Mouse (Mus musculus) retina, adult 2 months (tissue): ENCODE results near the gene Dydc2.

ENCODE experiments used
- DNase-seq: peaks from one replicate; pipeline ENCODE4 v3.0.0-alpha.2; 2012; ENCODE audit warnings: low read depth, low spot score

Gene Dydc2

GRCm38 (mm10) chr14:41000801-41001200 is 68.2 kb downstream of the Dydc2 start:
- DNase-seq = no peak

DNA sequence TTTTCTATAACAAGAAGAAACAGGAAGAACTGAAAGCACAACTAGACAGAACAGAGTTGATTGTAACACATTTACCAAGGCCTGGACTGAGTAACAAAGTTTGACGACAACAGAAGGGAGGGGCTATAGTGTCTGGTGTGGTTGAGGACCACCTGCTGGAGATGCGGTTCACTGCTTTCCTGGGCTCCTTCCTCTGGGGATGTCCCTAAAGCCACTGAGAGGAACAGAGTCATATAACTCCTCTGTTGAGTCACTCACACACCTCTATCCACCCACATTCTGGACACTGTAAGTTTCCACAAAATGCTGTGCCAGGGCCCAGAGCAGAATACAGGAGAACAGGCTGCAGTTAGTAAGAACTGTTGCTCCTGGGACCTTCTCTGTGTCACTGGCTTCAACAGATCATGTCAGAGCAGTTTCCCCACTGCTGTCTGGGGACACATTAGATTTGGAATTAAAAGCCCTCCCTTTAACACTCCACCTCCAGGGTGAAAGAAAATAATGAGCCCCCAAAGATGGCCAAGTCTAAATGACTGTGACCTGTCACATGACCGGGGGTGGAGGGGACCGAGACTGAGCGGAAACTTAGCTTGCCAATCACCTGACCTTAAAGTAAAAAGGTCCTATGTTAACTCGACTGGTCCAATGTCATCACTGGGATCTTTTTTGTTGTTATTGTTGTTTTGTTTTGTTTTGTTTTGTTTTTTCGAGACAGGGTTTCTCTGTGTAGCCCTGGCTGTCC is 68.9 kb downstream of the Dydc2 start:
- DNase-seq = no peak
